Mouse (Mus musculus): ENCODE data around the gene Acyp2.
"Not testable (repeated sequence)": the region's sequence is repeated elsewhere in the genome, so short reads cannot be mapped to it uniquely, and the experiment has no call there.

The Acyp2 gene

DNA sequence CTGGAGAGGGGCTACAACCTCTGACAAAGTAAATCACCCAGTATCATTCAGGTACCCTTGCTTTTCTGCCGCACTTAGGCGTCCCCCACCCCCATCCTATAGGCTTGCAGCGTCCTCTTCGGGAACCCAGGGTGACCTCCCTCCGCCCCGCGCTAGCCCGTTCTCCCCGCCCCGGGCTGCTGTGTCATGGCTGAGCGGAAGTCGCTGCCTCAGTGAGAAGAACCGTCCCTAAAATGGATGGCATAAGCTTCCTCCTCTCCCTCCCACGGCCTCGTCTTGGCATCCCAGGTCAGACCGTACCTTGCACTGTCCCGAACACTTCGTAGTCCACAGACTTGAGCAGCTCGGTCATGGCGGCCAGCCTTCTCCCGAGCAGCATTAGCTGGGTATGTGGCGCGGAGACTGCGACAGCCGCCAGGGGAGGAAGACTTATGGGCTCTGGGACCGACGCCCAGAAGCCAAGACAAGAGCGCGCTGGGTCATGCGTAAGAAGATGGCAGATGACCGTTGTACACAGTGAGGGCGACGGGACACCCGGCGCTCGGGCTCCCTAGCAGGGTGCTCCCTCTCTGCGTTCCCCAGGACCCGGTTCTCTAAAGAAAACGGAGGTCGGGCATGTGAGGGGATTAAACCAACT lies at the start of gene Acyp2:
Gene Acyp2, minus strand, starts transcription at position 587 of the 637 bp plus-strand sequence.
- peak; percentile 88 for DNase-seq (ENCODE audit: low read depth)

DNA sequence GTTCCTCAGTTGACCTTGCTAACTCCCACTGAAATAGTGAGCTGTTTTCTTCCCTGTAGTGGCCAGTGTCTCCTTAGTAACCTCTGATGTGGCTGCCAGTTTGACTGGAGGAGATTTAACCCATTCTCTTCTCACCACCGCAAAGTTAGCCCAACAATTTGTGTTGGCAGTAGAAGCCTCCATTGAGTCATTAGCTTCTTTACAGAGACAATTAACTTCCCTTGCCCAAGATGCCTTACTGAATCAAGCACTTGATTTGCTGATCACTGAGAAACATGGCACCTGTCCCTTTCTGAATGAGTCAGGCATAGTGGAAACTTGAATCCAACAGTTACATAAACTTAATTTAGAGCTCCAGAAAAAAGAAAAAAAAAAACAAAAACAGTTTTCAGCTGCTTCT lies 40.0 kb upstream of the Acyp2 start:
- no peak for DNase-seq (ENCODE audit: low read depth)

GRCm38 (mm10) chr11:30676086-30676485 lies 26.7 kb upstream of the Acyp2 start:
- peak; percentile 37 for DNase-seq (ENCODE audit: low read depth)

GRCm38 (mm10) chr11:30672719-30673118 lies 23.3 kb upstream of the Acyp2 start:
- no peak for DNase-seq (ENCODE audit: low read depth)

DNA sequence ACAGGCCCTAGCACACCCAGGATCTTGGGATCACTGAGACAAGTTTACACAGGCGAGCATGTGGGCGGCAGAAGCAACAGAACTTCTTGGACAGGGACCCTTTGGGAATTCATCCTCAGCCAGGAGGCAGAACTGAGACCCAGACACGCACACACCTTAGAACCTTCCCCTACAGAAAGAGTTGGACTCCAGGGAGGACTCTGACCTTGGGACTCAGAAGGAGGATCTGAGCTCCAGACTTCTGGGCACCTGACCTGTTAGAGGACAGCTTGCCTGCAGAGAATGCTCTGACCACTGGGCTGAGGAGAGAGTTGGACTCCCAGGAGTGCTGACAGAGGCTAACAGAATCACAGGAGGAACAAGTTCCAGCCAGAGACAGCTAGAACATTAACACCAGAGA lies 13.6 kb upstream of the Acyp2 start:
- no peak for DNase-seq (ENCODE audit: low read depth)

GRCm38 (mm10) chr11:30662591-30662990 lies 13.2 kb upstream of the Acyp2 start:
- no peak for DNase-seq (ENCODE audit: low read depth)

DNA sequence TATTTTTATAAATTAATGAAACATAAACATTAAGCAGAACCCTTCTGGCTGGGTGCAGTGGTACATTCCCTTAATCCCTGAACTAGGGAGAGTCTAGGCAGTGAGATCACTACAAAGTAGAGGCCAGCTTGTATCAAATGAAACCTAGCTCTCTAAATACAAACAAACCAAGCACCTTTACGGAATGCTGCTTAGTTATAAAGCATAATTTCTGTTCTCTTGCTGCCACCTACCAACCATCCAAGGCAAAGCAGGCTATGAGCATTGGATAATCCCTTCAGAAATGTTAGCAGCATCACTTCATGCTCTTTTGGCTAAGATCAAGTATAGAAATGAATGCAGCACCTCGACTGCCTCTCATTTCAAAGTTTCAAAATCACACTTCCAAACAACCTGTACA lies 7.7 kb upstream of the Acyp2 start:
- DNase-seq (ENCODE audit: low read depth): peak; percentile 22

DNA sequence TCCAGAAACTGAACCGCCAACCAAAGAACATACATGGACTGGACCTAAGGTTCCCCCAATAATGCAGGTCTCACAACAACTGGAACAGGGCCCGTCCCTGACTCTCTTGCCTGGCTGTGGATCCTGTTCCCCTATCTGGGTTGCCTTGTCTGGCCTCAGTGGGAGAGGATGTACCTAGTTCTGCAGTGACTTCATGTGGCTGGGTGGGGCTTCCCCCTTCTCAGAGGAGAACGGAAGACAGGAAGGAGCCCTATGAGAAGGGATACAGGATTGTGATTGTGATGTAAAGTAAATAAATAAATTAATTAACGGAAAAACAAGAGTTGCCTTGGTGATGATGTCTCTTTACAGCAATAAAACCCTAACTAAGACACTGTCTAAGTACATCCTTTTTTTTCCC lies 6.7 kb upstream of the Acyp2 start:
- DNase-seq (ENCODE audit: low read depth): peak; percentile 26

- no peak for DNase-seq (ENCODE audit: low read depth)
Measured at GRCm38 (mm10) chr11:30650416-30650815, 1.0 kb upstream of the Acyp2 start.

DNA sequence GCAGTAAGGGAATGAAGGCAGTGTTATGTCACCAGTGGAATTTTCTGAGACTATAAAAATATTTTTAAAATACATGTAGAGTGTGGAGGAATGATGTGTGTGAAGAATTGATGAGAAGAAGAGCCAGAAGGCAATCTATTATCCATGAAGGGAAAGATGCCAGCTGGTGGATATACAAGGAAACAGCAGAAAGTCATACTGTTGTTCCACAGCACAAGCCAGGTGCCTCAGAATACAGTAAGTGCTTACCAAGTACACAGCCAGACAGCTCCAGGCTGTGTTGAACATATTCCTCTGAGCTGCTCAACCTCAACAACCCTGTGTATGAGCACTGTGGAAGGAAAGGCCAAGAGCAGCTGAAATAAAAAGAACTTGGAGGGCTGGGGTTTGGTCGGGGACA lies 13.7 kb downstream of the Acyp2 start:
- no peak for DNase-seq (ENCODE audit: low read depth)

GRCm38 (mm10) chr11:30630514-30630913 lies 18.9 kb downstream of the Acyp2 start:
- peak; percentile 7 for DNase-seq (ENCODE audit: low read depth)

DNA sequence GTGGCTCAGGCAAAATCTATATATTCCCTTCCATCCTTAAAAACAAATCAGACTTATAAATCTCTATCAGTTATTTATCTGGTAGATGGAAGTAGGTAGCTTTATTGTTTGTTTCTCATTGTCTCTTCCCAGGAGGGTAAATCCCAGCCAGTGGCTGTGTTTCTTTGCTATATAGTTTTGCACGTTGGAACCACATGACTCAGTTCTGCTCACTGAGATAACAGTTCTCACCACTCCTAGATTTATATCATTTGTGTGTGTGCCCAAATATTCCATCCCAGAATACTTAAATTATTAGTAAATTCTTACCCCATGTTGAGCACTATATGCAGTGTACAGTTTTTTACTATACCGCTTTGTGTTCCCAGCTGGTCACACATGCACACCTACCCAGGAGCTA lies 26.2 kb downstream of the Acyp2 start:
- no peak for DNase-seq (ENCODE audit: low read depth)

DNA sequence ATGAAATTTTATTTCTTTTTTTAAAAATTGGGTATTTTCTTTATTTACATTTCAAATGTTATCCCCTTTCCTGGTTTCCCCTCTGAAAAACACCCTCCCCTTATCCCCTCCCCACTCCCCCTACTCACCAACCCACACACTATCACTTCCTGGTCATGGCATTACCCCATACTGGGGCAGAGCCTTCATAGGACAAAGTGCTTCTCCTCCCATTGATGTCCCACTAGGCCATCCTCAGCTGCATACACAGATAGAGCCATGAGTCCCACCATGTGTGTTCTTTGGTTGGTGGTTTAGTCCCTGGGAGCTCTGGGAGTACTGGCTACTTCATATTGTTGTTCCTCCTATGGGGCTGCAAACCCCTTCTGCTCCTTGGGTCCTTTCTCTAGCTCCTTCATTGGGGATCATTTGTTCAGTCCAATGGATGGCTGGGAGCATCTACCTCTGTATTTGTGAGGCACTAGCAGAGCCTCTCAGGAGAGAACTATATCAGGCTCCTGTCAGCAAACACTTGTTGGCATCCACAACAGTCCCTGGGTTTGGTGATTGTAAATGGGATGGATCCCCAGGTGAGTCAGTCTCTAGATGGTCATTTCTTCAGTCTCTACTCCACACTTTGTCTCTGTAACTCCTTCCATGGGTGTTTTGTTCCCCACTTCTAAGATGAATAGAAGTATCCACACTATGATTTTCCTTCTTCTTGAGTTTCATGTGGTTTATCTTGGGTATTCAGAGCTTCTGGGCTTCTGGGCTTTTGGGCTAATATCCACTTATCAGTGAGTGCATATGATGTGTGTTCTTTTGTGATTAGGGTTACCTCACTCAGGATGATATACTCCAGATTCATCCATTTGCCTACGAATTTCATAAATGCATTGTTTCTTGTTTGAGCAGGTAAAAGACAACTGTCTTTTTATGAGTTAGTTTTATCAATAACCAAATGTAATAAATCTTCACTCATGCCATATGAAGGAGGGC lies 27.7 kb downstream of the Acyp2 start:
- not testable (repeated sequence) for DNase-seq (ENCODE audit: low read depth)

GRCm38 (mm10) chr11:30618235-30618634 lies 31.2 kb downstream of the Acyp2 start:
- DNase-seq (ENCODE audit: low read depth): no peak

DNA sequence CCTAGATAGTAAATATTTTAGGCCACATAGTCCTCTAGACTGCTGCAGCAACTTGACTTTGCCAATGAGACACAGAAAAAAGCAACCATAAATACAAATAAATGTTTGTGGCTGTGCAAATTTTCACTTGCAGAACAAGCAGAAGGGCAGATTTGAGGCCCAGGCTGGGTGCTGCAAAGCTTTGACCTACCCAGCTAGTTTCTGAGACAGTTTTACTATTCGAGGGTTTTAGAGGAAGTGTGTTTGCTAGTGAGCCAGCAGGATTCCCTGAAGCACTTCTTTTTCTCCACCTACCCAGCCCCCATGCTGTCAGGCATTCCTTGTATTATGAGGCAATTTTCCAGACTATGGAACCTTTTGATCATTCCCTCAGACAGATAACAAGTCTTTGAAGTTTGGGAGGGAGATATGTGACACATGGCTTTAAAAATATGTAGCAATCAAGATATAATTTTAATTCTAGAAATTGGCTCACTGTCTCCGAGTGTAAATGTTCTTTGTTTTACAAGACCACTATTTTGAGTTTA lies 31.8 kb downstream of the Acyp2 start:
- DNase-seq (ENCODE audit: low read depth): no peak

GRCm38 (mm10) chr11:30615977-30616376 lies 33.4 kb downstream of the Acyp2 start:
- no peak for DNase-seq (ENCODE audit: low read depth)

GRCm38 (mm10) chr11:30613916-30614546 lies 35.4 kb downstream of the Acyp2 start:
- DNase-seq (ENCODE audit: low read depth): no peak

DNA sequence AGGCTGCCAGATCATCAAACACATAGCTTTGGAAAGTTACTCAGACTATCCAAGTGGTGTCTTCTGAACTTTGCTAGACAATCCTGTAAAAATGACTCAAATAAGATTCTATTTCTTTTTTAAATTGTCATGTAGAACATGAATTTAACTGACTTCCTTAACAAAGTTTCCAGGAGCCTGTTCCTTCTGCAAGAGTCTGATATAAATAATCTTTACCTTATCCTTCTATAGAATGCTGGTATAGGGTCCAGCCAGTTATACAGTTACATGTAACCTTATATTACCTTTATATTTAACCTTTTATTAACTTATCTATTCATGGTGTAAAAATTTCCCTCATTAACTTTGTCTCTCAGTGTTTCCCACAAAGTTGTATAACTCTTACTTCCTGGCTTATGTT lies 36.7 kb downstream of the Acyp2 start:
- no peak for DNase-seq (ENCODE audit: low read depth)

- DNase-seq (ENCODE audit: low read depth): no peak
Measured at GRCm38 (mm10) chr11:30609247-30609646, 40.1 kb downstream of the Acyp2 start.

DNA sequence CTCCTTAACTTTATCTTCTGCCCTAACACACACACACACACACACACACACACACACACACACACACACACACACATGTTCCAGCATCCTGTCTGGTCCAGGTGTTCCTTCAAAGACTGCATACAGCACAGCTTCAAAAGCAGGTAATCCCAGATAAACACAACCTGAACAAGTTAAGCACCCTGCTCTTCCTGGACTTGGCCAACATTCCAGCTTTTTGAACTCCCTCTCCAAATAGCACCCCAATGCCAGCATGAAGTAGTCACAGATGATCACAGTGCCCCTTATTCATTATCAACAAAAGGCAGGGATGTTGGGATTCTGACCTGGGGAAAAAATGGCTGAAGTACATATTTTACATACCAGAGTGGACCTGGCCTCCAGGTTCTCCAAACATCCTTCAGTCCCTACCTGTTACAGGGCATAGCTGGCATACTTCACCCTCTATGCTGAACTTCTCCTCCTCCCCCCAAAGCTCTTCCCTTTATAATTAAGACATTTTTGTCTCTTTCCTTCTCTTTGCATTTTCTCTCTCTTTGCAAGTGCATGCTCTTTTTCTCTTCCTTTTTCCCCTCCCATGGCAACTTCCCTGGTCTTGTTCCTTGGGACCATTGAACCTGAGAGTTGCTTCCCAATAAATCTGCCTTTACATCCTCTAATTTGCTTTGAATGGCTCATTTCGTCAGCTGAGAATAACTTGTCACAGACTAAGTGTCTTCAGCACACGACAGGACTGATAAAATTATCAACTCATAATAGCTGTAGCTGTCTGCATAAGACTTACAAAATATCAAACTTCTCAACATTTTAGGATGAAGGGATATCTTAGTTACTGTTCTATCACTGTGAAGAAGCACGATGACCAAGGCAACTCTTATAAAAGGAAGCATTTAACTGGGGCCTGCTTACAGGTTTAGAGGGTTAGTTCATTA lies 41.5 kb downstream of the Acyp2 start:
- no peak for DNase-seq (ENCODE audit: low read depth)

GRCm38 (mm10) chr11:30597259-30597658 lies 52.1 kb downstream of the Acyp2 start:
- DNase-seq (ENCODE audit: low read depth): no peak
